Mouse (Mus musculus): ENCODE data around the gene Lbhd1.
"Not testable (repeated sequence)": the region's sequence is repeated elsewhere in the genome, so short reads cannot be mapped to it uniquely, and the experiment has no call there.

Lbhd1 gene

GRCm38 (mm10) chr19:8883616-8884015 lies at the start of gene Lbhd1, which contains the start of gene Gm49403:
TSS of gene Lbhd1 (plus strand) at chr19:8883732.
TSS of gene Gm49403 (plus strand) at chr19:8883930.
- DNase-seq (ENCODE audit: low read depth, low spot score) = no peak

GRCm38 (mm10) chr19:8836327-8836726 lies 47.2 kb upstream of the Lbhd1 start:
- not testable (repeated sequence) for DNase-seq (ENCODE audit: low read depth, low spot score)

- peak; percentile 89 for DNase-seq (ENCODE audit: low read depth, low spot score)
Observed at GRCm38 (mm10) chr19:8837251-8837791, 46.2 kb upstream of the Lbhd1 start, which contains the start of gene Bscl2. TSS of gene Bscl2 (plus strand) at chr19:8837467.

GRCm38 (mm10) chr19:8838041-8838730 lies 45.3 kb upstream of the Lbhd1 start:
- DNase-seq (ENCODE audit: low read depth, low spot score) = peak; percentile 34

GRCm38 (mm10) chr19:8839103-8839907 lies 44.2 kb upstream of the Lbhd1 start, which contains the start of gene Gng3:
TSS of gene Gng3 (minus strand) at chr19:8839194.
- DNase-seq (ENCODE audit: low read depth, low spot score) = no peak

- DNase-seq (ENCODE audit: low read depth, low spot score) = peak; percentile 67
Observed at GRCm38 (mm10) chr19:8839908-8840791, 43.4 kb upstream of the Lbhd1 start.

- DNase-seq (ENCODE audit: low read depth, low spot score) = no peak
Observed at GRCm38 (mm10) chr19:8841012-8841411, 42.5 kb upstream of the Lbhd1 start.

GRCm38 (mm10) chr19:8842961-8843360 lies 40.6 kb upstream of the Lbhd1 start:
- DNase-seq (ENCODE audit: low read depth, low spot score) = no peak

- peak; percentile 88 for DNase-seq (ENCODE audit: low read depth, low spot score)
Observed at GRCm38 (mm10) chr19:8844371-8845129, 39.0 kb upstream of the Lbhd1 start.

- no peak for DNase-seq (ENCODE audit: low read depth, low spot score)
Observed at GRCm38 (mm10) chr19:8848356-8848755, 35.2 kb upstream of the Lbhd1 start.

GRCm38 (mm10) chr19:8850402-8850901 lies 33.1 kb upstream of the Lbhd1 start, which contains the start of gene Lrrn4cl:
TSS of gene Lrrn4cl (plus strand) at chr19:8850768.
- no peak for DNase-seq (ENCODE audit: low read depth, low spot score)

- DNase-seq (ENCODE audit: low read depth, low spot score) = no peak
Observed at GRCm38 (mm10) chr19:8851639-8852038, 31.9 kb upstream of the Lbhd1 start.

- DNase-seq (ENCODE audit: low read depth, low spot score) = no peak
Observed at GRCm38 (mm10) chr19:8852236-8852928, 31.1 kb upstream of the Lbhd1 start.

GRCm38 (mm10) chr19:8853117-8853516 lies 30.4 kb upstream of the Lbhd1 start:
- no peak for DNase-seq (ENCODE audit: low read depth, low spot score)

GRCm38 (mm10) chr19:8857689-8858088 lies 25.8 kb upstream of the Lbhd1 start:
- peak; percentile 70 for DNase-seq (ENCODE audit: low read depth, low spot score)

GRCm38 (mm10) chr19:8859018-8859417 lies 24.5 kb upstream of the Lbhd1 start:
- DNase-seq (ENCODE audit: low read depth, low spot score) = peak; percentile 73

GRCm38 (mm10) chr19:8864265-8864664 lies 19.3 kb upstream of the Lbhd1 start:
- no peak for DNase-seq (ENCODE audit: low read depth, low spot score)

GRCm38 (mm10) chr19:8870381-8870780 lies 13.2 kb upstream of the Lbhd1 start:
- DNase-seq (ENCODE audit: low read depth, low spot score) = not testable (repeated sequence)

- no peak for DNase-seq (ENCODE audit: low read depth, low spot score)
Observed at GRCm38 (mm10) chr19:8870838-8871237, 12.7 kb upstream of the Lbhd1 start.
